Mouse (Mus musculus) cerebellum, postnatal 36 days (tissue): ENCODE measurements at regions not wholly inside any gene's neighbourhood (a gene's known extent, or its start where the extent isn't known, plus 50 kb on each side); places are given as distances from the start of the nearest gene placed in this dataset.

Experiments
- DNase-seq, 2 experiments: peaks; one replicate each; pipeline ENCODE4 v3.0.0; 2021 to 2022; ENCODE audit warnings: mixed read lengths in 2 of 2

DNA sequence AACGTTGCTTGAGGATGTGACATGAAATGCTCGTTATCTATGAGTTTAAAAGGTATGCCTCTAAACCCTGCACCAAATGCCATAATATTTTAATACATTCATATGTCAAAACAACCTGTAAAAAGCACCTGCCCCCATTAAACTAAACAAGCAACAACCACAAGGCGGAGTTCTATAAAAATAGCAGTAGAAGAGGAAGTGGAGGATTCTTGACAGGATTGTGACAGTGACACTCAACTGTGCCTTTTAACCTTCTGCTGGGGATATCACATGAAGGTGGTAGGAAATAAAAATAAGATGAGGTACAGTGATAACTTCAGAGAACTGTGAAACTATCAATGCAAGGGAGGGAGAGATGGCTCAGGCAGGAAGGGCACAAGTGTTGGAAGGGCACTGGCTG lies 58.6 kb upstream of the Dbx2 start:
- DNase-seq: no peak

DNA sequence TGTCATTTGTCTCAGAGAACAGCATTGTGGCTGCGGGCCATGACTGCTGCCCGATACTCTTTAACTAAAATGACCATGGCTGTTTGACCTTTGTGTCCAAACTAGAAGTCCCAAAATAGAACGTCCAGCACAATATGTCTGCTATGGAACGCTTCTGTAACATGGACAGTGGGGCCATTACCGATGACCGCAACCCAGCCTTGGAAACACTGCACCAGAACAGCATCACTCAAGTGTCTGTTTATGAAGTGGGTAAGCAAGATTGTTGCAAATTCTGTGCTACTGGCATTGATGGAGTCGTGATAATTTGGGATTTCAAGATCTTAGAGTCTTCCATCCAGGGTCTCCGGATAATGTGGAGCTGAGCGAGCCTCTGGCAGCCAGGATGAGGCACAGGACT lies 60.2 kb upstream of the Dbx2 start:
- DNase-seq: no peak

DNA sequence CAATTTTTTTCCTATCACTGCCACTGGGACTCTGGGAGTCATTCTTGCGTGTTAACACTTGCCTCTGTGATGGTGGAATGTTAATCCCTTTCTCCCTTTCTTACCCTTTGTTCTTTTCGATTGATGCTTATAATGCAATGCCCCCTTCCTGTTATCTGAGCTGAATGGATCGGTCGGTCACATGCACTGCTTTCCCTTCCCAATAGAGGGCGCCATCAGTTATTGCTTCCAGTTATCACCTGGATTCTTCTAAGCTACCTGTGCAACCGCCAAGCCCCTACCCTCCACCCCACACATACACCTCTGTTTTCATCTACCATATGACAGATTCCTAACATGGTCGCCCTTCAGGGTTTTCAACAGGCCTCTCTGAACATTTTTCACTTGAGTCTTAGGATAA lies 66.9 kb upstream of the Ano6 start:
- no peak for DNase-seq

DNA sequence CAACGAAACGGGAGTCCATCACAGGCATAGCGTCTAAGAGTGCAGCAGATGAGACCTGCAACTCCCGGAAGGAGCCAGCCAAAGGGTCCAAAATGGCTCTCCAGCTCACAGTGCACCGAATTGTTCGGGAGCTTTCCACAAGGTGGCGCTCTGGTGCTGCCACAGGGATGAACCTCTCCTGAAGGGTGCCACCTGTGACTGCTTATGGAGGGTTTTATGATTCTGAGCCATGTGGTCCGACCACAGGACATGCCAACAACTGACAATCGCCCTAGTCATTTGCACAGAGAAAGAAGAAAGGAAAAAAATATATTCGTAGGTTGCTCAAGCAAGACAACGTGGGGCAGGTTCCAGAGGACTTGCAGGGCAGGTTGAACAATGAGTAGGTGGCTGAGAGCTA lies 64.8 kb upstream of the Ano6 start:
- peak; percentile 49 to 51 for DNase-seq

DNA sequence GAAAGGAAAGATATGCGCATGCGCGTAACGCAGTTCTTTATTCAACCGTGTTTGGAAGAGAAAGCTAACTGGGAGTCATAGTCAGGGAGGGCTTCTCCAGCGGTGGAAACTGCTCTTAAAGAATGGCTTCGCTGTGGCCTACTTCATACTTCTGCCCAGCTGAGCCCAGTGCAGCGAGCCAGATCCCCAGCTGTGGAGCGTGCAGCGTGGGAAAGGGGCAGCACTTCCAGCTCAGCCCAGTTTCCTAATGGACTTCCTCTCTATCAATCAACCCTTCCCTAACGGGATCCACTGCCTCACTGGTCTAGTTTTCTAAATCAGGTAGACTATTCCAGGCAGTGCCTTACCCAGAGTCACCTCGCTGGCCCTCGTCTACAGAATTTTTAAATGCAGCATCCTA lies 64.1 kb upstream of the Ano6 start:
- DNase-seq: no peak

DNA sequence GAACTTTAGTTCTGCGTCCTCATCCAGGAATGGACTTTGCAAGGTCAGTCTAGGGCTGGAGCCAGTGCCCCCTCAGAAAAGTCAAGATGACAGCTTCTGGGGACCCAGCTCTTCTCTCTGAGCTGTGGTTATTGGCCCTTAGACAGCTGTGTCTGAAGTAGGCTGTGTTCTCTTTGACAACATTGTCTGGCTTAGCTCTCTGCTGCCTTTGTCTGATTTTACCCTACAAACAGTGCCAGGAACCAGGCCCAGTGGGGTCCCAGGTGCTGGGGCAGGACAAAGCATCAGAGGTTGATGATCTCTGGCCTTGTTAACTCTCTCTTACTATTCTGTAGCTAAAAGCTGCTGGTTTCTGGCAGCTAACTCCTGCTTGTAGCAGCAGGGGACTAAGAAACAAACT lies 54.9 kb upstream of the Ano6 start:
- no peak for DNase-seq
